Mouse (Mus musculus) adrenal gland, adult (tissue): Measurements from ENCODE around the gene Camkmt.

Source experiments
- DNase-seq, 2 experiments: peaks; one replicate each; pipeline ENCODE4 v3.0.0; 2022 to 2023; ENCODE audit warnings: low spot score in 1 of 2; ENCODE audit not compliant: inconsistent age in 2 of 2

The Camkmt gene

DNA sequence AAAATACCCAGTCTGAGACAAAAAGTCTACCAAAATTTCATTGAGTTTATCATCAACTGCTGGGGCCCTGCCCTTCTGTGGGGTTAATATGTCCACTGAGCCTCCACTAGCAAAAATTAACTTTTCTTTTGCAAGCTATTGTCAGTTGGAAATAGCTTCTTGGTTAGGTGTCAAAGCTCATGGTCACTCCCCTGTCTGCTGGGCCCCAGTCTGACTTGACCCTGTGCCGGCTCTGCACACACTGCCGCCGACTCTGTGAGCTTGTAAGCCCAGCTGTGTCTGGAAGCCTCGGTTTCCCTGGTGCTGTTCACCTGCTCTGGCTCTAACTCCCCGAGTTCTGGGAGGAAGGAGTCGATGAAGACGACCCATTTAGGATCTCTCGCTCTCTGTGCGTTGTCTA is 265.0 kb downstream of the Camkmt start:
- no peak for DNase-seq

DNA sequence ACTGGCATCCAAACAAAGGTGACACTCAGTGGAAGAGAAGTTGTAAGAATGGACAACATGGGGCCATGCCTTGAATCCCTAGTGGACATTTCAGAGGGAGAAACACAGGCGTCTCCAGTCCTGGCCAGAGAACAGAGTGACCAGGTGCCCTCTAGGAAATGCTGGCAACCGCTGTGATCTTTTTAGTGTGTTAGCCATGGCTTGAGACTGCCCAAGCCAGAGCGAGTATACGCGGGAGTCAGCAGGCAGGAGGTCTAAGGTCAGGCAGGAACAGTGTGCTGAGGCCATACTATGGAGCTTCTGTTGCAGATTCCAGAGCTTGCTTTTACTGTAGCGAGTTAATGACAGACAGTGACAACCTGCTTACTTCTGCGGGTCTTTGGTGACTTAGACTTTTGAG is 270.7 kb downstream of the Camkmt start:
- no peak for DNase-seq

DNA sequence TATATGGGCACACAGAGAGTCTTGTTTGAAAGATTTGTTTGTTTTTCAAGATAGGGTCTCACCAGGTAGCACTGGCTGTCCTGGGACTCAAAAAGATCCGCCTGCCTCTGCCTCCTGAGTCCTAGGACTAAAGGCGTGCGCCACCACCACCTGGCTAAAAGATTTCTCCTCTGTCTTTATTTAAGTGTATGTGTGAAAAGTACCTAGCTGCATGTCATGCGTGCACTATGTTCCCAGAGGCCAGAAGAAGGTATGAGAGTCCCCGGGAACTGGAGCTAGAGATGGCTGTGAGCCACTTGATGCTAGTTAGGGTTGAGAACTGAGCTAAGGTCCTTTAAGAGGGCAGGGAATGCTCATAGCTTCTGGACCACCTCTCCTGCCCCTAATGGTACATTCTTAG is 277.0 kb downstream of the Camkmt start:
- DNase-seq, result no peak

DNA sequence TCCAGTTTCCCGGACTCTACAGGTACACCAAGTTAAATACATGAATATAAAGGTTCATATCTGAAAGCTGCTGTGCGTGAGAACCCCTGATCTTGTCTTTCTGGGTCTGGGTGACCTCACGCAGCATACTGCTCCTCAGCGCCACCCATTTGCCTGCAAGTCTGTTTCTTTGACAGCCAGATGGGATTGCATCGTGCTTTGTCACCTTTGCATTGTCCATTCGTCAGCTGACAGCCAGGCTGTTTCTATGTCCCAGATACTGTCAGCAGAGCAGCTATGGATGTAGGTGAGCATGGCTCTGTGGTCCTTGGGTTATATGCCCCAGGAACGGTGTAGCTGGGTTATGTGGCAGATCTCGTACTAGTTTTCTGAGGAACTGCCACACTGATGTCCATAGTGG is 278.4 kb downstream of the Camkmt start:
- no peak for DNase-seq

DNA sequence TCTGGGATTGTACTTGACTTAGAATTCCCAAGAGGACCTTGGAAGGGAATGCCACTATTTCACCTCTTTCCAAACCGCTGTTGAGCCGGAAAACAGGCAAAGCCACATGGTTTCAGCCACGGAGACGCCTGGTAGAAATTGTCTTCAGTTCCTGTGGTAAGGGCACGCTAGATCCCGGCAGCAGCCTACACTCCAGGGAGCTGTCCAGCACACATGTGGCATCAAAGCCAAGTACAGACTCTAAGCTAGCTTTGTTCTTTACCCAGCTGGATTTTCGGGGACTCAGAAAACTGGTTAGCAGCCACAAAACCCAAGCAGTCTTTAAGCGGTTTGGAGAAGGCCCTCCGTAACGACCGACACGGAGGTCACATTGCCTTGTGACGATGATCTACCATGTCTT is 281.7 kb downstream of the Camkmt start:
- DNase-seq, result no peak

DNA sequence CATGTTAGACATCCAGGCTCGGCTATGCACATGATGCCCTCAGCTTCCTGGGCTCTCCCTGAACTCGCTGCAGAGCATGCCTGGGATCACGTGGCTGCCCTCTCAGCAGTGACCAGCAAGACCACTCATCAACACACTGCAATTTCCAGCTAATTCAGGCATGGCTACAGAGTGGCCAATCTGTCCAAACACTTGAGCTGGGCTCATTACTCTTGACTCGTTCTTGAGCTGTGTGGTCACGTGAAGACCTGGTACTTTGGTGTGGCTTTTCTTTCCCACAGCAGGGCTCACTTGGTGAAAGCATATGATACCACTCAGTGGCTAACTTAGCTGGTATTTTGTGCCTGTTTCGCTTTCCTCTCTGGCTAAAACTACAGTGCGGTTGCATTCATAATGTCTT is 282.2 kb downstream of the Camkmt start:
- DNase-seq, result no peak

DNA sequence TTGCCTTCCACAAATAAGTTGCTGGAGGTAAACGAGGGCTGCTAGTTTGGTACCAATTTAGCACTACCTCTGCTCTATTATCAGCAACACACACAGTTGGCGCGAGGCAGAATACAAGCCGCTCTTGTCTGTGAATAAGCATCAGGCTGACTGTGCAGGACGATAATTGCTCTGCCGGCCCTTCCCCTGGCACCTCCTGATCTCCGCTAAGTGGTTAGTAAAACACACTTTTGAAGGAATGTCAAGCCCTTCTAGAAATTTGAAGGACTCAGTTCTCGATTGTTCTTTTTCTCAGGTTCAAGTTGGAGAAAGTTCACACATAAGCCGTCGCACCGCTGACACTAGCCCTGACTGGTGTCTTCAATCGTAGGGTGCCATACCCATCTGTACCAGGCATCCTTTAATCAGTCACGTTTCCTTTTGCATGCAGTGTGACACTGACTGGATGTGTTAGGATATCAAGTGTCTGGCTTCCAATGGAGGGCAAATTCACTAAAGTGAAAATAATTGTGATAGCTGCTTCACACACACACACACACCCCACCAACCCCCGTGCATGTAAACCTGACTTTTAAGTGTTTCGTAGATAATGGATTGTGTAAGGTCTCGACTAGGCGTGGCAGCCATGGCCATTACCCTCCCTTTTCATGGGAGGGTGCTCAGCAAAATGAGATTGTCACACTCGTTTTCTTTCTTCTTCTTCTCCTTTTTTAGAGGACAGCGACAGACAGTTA is 283.9 kb downstream of the Camkmt start:
- no peak for DNase-seq

DNA sequence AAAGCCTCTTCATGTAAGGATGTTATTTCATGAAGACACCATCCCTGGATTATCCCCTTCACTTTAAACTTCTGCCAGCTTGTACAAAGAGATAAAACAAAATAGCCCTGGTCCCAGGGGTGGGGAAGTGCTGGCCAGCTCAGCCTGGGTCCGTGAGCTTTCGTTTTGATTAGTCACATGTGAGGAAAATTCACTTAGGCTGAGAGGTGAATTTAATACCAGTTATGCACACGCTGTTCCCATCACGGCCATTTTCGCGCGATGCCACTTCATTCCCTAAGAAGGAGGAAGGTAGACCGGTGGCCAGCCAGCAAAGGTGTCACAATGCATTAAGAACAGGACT is 284.5 kb downstream of the Camkmt start:
- DNase-seq, result no peak

DNA sequence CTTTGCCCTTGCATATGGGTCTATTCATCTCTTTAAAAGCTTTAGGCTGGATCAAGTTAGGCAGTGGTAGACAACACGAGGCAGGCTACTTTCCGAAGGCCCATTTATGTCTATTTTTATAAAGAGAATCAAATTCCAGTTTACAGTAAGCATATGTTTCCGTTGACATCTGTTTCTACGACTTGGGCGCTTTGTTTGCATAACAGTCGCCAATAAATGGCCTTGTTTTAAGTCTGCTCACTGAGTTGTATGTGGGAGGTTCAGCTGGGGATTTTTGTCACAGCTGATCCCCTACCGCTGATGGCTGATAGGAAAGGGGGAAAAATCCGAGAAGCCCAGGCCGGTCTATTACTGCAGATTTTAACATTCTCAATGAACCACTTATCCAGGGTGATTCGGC is 285.2 kb downstream of the Camkmt start:
- DNase-seq, result no peak

DNA sequence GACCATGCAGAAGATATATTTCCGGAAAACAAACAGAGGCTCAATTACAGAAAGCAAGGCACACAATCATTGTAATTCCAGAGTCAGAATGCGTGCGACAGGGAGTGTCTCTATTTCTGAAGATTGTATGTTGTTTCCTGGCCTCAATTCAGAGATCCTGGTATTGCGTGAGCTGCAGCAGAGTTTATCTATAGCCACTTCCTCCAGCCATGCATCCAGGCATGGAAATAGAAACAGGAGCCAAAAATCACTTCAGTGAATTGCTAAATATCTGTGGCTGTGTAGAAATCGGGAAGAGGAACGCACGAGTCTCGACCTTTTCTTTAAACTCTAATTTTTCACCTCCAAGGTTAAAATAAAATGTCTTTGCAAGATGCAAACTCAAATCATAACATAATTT is 287.1 kb downstream of the Camkmt start:
- DNase-seq, result no peak

DNA sequence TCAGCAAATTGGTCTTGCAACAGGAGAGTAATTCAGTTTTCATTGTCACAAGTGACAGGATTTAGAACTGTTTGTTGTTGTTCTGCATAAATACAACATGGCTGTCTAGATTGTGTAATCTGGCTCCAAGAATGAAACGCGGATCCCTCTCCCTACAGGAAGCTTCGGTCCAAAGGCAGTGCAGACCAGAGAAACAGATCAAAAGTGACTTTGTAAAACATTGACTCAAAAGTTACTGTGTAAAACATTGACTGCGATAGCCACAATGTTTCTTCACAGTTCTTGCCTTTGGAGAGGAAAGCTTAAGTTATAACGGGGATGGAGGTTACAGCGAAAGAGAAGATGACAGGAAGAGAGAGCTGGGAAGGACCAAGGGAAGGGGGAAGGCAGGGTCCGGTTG is 288.7 kb downstream of the Camkmt start:
- DNase-seq, result no peak

DNA sequence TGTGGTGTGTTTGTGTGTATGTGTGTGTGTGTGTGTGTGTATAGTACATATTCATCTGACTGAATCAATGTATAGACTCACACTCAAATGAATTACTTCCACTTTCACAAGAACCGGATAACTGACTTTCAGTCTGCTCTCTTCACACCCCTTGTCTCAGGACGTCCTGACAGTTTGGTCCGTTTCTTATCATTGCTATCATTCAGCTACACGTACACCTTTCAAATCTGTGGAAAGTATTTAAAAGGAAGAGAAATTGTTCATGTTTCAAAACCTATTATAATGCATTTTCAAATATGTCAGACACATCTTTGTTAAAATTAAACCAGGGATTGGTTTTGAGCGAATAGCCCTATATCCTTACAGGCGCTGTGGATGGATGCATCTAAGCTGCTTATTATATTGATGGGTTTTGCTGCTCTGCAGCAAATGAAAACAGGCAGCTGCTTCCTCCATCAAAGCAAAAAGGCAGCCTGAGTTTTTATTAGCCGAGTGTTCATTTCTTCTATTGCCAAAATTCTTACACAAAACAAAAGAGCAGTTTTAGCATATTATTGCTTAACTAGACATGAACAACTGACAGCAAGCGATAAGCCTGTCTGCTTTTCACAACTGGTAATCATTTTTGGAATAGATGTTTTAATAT is 291.3 kb downstream of the Camkmt start:
- no peak for DNase-seq

DNA sequence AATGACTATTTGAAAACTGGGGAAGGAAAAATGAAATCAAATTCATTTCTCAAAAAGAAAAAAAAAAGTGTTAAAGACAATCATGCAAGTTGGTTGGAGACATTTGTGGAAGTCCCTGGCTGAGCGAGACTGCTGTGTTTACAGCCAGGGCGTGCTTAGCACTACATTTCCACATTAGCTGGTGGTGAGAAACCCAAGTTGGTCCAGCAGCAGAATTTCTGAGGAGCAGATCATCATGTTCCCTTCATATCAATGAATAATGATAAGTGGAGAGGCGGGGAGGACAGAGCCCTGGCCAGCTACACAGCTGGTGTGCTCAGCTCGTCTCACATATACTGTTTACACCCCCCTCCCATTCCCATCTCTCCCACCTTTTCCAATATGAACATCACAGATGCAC is 292.0 kb downstream of the Camkmt start:
- no peak for DNase-seq

DNA sequence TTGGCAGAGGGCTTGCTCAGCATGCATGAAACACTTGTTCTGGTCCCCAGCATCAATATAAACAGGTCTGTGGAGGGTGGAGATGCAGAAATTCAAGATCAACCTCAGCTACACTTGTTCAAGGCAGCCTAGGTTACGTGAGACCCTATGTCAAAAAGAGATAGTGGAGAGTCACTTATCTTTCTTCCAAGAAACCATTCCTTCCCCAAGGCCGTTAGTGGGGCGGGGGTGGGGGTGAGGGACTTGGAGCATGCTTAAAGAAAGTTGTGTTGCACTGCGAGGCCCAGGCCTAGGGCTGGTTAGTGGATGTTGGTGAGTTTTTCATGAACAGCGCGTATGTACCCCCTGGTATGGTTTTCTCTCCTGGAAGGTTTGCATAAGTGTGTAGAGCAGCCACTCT is 292.6 kb downstream of the Camkmt start:
- no peak for DNase-seq

DNA sequence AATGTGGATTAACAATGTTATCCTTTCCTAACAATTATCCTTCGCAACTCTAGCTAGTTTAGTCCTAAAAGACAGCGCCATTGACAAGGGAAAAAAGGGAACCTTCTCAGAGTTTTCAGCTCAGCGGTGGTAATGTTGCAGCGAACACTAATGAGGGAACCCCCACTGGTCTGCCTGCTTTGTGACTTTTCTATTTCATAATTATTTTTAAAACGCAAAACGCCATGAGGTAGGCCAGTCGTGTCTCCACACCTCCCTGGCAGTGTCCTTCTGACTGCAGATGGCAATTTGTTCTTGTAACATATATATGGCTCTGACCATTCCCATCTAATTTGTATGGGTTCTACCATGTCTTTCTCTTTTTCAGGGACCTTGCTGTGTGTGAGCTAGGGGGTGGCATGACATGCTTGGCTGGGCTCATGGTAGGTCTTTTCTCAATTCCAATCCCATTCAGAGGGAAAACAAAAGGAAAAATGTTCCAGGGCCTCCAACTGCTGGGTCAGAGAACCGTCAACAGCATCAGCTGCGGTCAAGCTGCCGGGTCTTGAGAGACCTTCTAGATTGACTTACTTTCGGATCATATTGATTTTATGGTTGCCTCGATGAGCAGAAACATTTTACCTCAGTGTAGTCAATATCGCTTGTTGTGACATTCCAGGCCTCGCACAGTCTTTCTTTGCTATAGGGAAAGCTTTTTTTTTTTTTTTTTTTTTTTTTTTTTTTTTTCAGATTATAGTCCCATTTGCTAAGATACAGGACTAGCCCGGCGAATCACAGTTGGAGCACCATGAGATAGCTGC is 302.9 kb downstream of the Camkmt start:
- DNase-seq, result no peak

DNA sequence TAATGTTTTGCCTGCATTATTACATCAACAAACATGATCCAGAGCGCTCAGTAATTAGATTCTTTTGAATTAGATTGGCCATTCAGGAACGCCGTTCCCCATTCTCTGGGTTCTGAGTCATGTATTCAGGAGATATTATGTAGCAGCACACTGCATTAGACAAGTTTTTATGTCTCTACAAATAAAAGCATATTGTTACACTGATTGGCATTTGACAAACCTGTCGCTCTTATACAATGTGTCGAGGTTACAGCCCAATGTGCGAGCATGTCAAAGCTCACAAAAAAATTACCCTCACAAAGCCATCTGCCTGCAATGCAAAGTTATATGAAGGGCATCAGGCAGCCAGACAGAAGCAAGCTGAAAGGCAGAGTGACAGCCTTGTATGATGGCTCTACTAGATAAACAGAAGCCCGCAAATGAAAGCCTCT is 303.6 kb downstream of the Camkmt start:
- peak; percentile 5 to 28 for DNase-seq

DNA sequence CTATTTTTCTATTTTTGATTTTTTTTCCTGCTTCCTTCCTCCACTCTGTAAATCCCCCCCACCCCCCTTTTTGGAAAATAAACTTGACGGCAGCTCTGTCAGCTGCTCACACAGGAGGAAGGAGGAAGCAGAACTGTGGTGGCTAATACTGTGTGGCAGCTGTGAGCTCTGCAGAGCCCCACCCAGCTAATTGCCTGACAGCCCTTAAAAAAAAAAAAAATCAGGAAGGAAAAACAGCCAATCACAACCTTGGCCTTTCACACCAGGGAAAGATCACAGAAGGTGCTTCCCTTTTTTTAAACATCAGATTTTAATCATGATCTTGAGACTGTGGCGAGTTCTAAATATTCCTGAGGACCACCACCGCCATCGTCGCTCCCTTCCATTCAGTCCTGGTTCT is 305.1 kb downstream of the Camkmt start:
- peak in 1 of 2 experiments; percentile 21 for DNase-seq

DNA sequence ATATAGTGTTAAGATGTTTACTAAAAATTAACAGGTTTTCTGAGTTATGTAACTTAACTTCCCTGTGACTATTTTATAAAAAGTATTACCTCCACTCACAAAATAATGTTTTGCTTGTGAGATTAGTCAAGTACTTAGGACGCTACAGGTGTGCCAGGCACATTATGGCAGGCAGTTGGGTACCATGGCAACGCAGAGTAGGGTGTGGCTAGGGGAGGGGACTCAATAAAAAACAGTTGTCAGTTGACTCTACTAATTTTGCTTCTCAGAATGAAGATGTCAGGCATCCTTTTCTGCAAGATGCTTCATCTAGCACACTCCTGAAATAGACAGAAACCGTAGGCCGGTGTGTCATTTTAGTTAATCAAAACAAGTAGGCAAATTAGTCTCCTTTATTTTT is 310.4 kb downstream of the Camkmt start:
- DNase-seq, result no peak

DNA sequence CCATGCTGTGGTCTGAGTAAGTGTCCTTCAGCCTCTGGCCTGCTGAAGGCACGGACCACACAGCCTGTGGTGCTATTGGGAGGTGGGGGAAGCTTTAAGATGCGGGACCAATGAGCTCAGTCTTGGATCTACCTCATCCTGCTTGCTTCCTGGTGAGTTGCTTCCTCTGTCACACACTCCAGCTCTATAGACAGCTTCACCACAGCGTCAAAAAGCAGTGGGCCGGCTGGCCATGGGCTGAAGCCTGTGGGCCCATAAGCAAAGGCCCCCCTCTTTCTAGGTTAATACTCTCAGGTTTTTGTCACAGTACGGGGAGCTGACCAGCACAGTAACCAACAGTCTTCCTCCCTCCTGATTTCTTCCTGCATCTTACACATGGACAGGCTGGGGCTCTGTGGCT is 314.8 kb downstream of the Camkmt start:
- DNase-seq, result no peak

DNA sequence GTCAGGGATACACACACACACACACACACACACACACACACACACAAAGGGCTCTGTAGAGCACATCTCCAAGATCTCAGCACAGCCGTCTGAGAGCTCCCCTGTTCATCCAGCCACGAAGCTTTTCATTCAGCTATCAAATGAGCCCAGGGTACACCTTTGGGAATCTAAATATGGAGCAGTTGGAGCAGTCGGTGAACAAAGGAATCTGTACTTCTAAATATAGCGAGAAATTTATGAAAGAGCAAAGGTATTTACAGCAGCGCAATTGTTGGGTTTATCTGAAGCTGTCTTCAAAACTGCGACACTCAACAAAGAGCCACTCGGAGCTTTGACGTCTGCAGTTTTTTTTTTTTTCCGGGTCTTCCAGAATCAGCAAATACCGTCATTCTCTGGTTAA is 315.8 kb downstream of the Camkmt start:
- no peak for DNase-seq

DNA sequence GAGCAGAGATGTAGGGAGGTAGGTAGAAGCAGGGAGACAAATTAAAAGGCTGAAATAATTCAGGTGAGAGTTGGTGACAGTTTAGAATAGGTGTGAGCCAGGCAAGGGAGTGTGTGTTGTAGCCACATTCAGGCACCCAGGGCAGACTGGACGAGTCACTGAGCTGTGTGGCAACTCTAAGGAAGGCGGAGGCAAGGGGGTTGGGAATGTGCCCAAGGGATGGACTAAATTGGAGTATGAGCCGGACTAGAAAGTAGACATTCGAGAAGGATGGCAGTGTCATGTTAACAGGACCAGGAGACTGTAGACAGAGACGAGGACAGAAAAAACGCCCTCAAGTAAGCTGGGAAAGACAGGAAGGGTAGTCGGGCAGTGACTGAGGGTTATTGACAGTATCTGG is 338.5 kb downstream of the Camkmt start:
- DNase-seq, result no peak

DNA sequence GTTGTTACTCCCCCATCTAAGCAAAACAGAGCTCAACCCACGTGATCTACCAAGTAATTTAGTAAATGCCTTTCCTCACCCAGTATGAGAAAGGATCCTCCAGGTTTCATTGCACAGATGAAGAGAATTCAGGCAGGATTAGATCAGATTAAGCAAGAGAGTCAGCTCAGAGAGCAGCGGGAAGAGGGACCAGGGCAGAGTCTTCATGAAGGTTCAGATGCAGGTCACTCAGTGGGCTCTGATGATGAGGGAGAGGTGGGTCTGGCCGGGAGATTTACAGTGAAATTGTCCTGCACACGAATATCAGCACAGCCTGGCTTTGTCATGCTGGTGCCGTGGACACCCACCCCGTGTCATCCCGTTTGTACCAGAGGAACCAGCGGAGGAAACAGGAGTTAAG is 342.6 kb downstream of the Camkmt start:
- DNase-seq, result no peak
